Mouse (Mus musculus): ENCODE measurements at regions not wholly inside any gene's neighbourhood (a gene's known extent, or its start where the extent isn't known, plus 50 kb on each side); places are given as distances from the start of the nearest gene placed in this dataset.

DNA sequence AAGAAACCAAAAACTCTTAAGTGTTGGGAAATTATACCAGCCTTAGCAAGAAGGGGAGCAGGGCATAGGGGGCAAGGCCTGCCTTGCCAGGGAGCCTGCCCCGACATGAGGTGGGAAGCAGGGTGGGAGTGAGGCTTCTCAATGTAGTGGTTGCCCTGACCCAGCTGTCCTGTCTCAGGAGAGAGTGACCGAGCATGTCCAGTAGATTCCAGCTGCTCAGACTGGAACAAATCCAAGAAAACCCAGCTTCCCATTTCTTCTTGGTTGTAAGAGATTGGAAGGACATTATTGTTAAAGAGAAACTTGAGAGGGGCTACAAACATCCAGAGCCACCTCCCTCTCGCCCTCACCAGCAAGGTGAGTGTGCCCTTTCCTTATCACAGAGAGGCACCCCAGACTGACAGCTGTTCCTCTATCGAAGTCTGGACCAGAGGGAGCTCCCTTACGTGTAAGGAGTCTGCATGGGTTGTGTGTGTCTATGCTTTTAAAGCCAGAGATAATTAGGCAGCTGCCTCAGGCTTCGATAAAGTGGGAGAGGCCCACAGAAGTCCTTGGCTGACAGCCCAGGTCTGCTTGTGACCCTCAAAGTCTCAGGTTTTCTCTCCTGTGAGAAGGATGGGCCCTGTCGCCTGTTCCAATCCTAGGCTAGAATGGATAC, 608.1 kb downstream of the Zfp706 start:
- Histone ChIP-seq H3K27ac (no peak overlapping the region; the same call in 1 of the 2 replicates), H3K4me3 (no peak overlapping the region), H3K9ac (no peak overlapping the region), H3K9me3 (replicated peaks) (no peaks in the 10 kb centered on the region), H3K4me1 (peaks cover 25% of the 10 kb centered on the region), H3K36me3 (ENCODE audit: poor library complexity, severe bottlenecking) (no peaks in the 10 kb centered on the region), H3K4me2 (no peak overlapping the region), H3K27me3 (no peaks in the 10 kb centered on the region)
- ATAC-seq, result peak; percentile 54; the same call in 1 of the 2 replicates
- 42% methylated on average over 7 of the region's 7 CpGs for WGBS

DNA sequence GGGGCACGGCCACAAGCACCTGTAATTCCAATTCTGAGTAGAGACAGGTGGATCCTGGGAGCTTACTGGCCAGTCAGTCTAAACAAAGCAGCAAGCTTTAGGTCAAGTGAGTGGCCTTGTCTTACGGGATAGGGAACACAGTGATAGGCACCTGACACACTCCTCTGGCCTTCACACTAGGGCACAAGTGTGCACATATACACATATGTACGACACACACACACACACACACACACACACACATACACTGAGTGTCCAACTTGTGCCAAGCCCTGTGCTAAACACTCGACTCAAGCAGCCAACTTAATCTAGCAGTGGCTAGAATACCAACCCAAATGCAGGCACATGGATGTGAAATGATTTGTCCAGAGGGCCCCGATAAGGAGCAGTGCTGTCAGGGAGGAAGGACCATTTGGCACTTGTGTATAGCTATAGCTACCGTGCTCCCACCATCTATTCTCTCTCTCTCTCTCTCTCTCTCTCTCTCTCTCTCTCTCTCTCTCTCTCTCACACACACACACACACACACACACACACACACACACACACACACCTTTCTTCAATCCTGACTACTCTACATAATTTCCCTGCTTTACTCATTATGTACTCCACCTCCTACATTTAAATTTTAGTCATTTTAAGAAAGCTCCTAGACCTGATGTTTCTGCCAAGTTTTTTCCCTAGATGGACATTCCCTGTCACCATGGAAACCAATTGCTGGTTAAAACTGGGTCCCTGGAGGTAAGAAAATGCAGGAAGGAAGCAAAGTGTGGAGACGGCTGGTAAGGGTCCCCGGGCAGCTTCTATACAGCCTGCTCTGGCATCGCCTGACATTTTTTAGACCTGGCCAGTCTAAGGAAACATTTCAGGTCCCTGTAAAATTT, 609.2 kb downstream of the Zfp706 start:
- ATAC-seq, result no peak
- no peak overlapping the region for H3K27ac ChIP-seq

DNA sequence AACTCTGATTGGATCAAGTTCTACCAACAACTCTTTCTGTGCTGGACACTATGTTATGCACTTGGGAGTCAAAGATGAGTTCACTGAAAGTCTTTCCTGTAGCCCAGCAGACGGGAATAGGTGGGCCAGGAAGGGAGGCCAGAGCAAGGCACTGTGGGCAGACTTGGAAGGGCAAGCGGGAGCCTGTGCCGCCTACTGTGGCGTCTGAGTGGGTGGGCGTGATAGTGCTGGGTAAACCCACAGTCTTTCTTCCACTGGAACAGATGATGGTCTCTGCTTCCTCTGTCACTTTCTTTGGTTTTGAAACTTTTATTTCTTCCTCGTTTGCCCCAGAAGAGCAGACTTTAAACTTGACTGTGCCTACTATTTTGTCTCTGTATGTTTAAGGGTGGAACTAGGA, 610.8 kb downstream of the Zfp706 start:
- Histone ChIP-seq H3K4me1 (peaks cover 25% of the 10 kb centered on the region), H3K9ac (no peak overlapping the region), H3K27me3 (no peaks in the 10 kb centered on the region), H3K9me3 (replicated peaks) (no peaks in the 10 kb centered on the region), H3K27ac (no peak overlapping the region), H3K4me2 (no peak overlapping the region), H3K36me3 (ENCODE audit: poor library complexity, severe bottlenecking) (no peaks in the 10 kb centered on the region), H3K4me3 (no peak overlapping the region)
- 88% methylated on average over 6 of the region's 6 CpGs for WGBS
- no peak for ATAC-seq

More for the DNA sequence above, 609.2 kb downstream of the Zfp706 start:
- Histone ChIP-seq H3K9me3 (replicated peaks) (no peaks in the 10 kb centered on the region), H3K4me2 (no peak overlapping the region), H3K27me3 (no peaks in the 10 kb centered on the region), H3K9ac (no peak overlapping the region), H3K4me1 (peaks cover 25% of the 10 kb centered on the region), H3K36me3 (ENCODE audit: poor library complexity, severe bottlenecking) (no peaks in the 10 kb centered on the region), H3K4me3 (no peak overlapping the region)
- 72% methylated on average over 9 of the region's 9 CpGs for whole genome bisulfite sequencing

DNA sequence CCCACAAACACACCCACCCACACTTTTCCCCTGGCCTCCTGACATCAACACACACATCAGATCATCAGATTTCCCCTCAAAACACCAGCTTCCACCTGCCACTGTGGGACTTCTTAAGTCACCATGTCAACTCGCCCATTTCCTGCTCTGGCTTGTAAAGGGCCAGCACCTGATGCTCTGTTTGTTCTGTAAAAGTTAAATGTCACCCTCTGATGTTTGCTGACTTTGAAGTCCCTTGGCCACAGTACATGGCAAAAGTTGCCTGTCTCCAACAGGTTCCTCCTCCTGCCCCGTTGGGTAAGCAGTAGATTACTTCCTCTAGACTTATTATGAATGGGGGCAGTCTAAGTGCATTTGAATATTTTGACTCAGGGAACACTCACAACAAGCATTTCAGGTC, 611.3 kb downstream of the Zfp706 start:
- H3K9me3 ChIP-seq (replicated peaks), result no peaks in the 10 kb centered on the region
- no peak overlapping the region for H3K9ac ChIP-seq
- H3K27ac ChIP-seq, result no peak overlapping the region
- ATAC-seq, result no peak
- no peak overlapping the region for H3K4me2 ChIP-seq
- WGBS, result 70% methylated on average over 2 of the region's 2 CpGs
- H3K36me3 ChIP-seq (ENCODE audit: poor library complexity, severe bottlenecking), result no peaks in the 10 kb centered on the region
- H3K4me1 ChIP-seq, result peaks cover 25% of the 10 kb centered on the region
- H3K27me3 ChIP-seq, result no peaks in the 10 kb centered on the region
- H3K4me3 ChIP-seq, result no peak overlapping the region

DNA sequence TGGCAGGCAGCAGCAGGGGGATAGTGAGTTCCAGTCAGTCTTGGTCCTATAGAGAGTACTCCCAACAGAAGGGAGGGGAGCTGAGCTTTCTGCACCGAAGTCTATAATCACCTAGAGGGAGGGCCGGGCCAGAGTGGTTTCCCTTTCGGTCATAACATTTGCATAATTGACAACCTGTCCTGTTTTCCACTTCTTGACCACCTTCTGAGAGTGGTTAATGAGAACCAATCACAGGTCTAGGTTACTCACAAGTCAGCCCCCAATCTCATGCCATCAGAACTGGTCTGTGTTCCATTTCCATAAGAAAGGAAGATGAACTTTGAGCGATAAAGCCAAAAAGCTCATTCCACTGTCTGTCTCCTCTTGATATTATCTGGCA, 611.9 kb downstream of the Zfp706 start:
- no peak overlapping the region for H3K9ac ChIP-seq
- ATAC-seq, result no peak
- H3K36me3 ChIP-seq (ENCODE audit: poor library complexity, severe bottlenecking), result no peaks in the 10 kb centered on the region
- 77% methylated on average over 4 of the region's 4 CpGs for WGBS
- H3K27ac ChIP-seq, result no peak overlapping the region
- H3K4me2 ChIP-seq, result no peak overlapping the region
- peaks cover 19% of the 10 kb centered on the region for H3K4me1 ChIP-seq
- no peak overlapping the region for H3K4me3 ChIP-seq
- no peaks in the 10 kb centered on the region for H3K27me3 ChIP-seq
- H3K9me3 ChIP-seq (replicated peaks), result no peaks in the 10 kb centered on the region

DNA sequence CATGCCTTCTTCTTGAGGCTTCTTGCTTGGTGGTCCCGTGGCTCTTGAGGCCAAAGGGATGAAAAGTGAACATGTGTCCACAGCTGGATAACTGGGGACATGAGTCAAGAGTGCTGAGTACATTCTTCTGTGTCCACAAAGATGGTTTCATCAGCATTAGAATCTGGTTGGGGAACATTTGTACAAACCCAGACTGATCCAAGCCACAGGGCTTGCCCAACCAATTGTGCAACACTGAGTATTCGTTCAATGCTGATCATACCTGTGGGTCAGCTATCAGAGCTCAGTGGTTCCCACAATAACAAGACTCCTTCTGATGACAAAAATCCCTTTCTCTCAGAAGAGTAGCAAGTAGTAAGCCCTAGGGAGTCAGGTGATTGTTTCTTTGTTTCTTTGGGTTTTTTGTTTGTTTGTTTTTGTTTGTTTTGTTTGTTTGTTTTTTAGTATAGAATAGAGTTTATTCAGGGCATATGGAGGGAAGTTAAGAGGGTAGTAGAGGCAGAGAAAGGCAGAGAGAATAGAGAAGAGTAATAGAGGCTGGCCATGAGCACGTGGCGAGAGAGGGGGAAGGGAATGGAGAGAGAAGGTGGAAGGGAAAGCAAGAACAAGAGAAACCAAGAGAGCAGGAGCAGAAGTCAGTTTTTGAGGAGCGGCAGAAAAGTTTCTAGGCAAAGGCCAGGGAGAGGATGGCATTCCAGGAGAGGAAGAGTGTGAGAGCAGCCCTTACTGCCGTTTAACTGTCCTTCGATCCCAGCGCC, 612.5 kb downstream of the Zfp706 start:
- Histone ChIP-seq H3K4me1 (peaks cover 13% of the 10 kb centered on the region), H3K36me3 (ENCODE audit: poor library complexity, severe bottlenecking) (no peaks in the 10 kb centered on the region), H3K27ac (no peak overlapping the region), H3K9me3 (replicated peaks) (no peaks in the 10 kb centered on the region), H3K9ac (no peak overlapping the region), H3K4me2 (no peak overlapping the region), H3K4me3 (no peak overlapping the region), H3K27me3 (no peaks in the 10 kb centered on the region)
- ATAC-seq, result no peak
- WGBS, result 78% methylated on average over 8 of the region's 8 CpGs

DNA sequence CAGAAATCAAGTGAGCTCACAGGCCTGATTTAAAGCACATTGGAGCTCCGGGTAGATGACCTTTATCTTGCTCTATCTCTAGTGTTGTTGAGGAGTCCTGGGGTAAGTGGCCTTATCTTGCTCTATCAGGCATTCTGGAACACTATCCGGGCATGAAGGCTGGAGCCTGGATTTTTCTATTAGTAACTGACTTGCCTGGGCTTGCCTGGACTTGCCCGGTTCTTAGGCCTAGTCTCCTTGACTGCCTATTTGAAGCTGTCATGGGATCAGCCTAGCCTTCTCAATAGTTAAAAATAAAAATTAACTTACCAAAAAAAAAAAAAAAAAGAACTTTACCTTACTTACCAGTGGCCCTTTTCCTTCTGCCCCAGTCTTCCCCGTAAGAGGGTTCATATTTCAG, 617.8 kb downstream of the Zfp706 start:
- Histone ChIP-seq H3K27me3 (no peaks in the 10 kb centered on the region), H3K9me3 (replicated peaks) (no peaks in the 10 kb centered on the region), H3K4me3 (no peak overlapping the region), H3K4me1 (no peaks in the 10 kb centered on the region), H3K9ac (no peak overlapping the region), H3K4me2 (no peak overlapping the region), H3K36me3 (ENCODE audit: poor library complexity, severe bottlenecking) (no peaks in the 10 kb centered on the region), H3K27ac (no peak overlapping the region)
- WGBS, result 82% methylated on average over 4 of the region's 4 CpGs
- ATAC-seq, result no peak

DNA sequence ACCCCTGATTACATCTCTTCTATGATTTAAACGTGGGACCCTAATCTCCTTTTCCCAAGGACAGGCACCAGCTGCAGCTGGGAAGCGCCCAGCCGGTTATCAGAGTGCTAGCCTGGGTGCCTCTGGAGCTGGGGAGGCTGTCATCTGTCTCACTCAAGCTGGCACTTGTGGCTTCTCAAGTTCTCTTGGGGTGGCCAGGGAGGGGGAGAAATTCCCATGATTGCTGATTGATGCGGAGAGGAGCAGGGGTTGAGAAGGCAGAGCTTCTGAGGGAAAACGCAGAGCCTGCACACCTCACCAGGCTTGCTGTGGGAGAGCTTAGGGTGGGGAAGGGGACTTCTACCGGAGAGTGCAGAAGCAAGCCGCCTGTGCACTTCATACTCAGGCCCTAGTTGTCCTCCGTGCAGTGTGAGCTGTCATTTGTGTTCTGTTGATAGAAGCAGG, 626.3 kb downstream of the Zfp706 start:
- Histone ChIP-seq H3K27me3 (peaks cover 22% of the 10 kb centered on the region), H3K4me1 (no peaks in the 10 kb centered on the region), H3K9me3 (replicated peaks) (no peaks in the 10 kb centered on the region), H3K27ac (no peak overlapping the region), H3K36me3 (ENCODE audit: poor library complexity, severe bottlenecking) (no peaks in the 10 kb centered on the region), H3K9ac (no peak overlapping the region), H3K4me3 (no peak overlapping the region), H3K4me2 (peak overlapping the region; percentile 36)
- WGBS, result 5% methylated on average over 8 of the region's 8 CpGs
- ATAC-seq, result no peak

DNA sequence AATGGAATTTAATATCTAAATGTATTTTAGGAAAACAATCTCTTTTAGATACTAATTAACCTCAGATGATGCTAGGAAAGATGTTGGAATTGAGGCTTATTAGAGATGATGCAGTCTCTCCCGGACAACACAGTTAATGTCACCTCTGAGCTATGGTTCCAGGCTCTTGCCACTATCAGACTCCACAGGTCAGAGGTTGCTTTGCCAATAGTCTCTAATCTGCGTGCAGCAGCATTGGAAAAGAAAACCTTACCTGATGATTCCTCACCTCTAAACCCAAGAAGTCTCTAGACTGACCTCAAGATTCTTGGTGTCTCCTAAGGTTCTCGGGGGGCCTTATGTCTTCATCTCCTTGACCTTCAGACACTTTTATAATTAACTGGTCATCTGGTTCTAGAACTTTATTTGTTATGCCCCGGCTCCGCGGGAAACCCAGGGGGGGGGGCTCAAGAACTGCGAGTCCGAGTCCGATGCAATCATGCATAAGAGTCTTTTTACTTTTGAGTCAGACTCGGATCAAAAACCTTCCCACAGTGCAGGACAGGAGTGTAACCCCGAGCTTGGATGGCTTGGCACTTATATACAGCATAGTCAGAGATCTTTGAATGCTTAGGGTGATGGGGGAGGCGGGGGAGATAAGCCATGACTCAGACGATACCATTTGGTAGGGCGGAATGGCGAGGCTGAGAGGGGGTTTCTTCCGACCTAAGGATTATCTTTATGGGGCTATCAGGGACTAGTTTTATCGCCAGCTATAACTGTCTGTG, 626.9 kb downstream of the Zfp706 start:
- H3K9ac ChIP-seq, result no peak overlapping the region

DNA sequence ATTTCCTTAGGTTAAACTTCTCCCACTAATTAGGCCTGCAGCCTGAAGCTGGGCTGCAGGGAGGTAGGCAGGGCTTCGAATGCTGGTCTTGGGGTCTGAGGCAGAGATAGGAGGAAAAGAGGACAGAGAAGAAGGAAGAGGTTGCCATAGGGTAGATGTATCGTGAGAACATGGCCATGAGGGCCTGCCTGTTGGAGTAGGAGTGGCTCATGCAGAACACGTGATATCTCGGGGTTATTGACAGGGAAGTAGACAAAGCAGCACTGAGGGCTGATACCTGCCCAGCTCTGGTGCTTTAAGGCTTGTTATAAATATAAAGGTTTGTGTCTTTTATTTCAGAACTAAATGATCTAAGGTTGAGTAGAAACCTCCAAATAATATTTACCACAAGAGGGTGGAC, 628.9 kb downstream of the Zfp706 start:
- no peak for ATAC-seq
- WGBS, result 89% methylated on average over 4 of the region's 4 CpGs

More for the DNA sequence above, 626.9 kb downstream of the Zfp706 start:
- Histone ChIP-seq H3K4me1 (no peaks in the 10 kb centered on the region; the same call in 1 of the 2 replicates), H3K27me3 (peaks cover 22% of the 10 kb centered on the region), H3K9me3 (replicated peaks) (no peaks in the 10 kb centered on the region), H3K36me3 (ENCODE audit: poor library complexity, severe bottlenecking) (no peaks in the 10 kb centered on the region), H3K4me3 (no peak overlapping the region), H3K4me2 (peak overlapping the region; percentile 36), H3K27ac (no peak overlapping the region)
- WGBS, result 8% methylated on average over 17 of the region's 17 CpGs
- no peak for ATAC-seq

DNA sequence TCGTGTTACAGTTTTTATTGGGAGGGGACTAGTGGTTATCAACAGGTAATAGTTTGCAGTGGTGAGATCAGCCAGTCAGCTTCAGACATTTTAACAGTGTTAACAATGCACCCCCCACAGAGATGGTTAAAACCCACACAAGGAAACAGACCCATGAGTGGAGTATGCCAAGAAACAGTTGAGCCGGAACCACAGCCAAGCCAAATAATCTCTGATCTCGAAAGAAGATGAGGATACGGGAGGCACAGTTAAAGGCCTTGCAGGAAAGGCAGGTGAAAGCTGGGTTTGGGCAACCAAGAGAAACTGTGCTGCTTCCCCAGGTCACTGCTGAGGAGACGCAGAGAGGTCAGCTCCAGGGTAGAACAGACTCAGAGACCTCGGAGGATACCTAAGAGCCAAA, 631.0 kb downstream of the Zfp706 start:
- no peak overlapping the region for H3K4me3 ChIP-seq
- no peak overlapping the region for H3K9ac ChIP-seq
- peaks cover 22% of the 10 kb centered on the region for H3K4me1 ChIP-seq
- no peak overlapping the region for H3K4me2 ChIP-seq
- no peak overlapping the region for H3K27ac ChIP-seq
- H3K27me3 ChIP-seq, result peaks cover 31% of the 10 kb centered on the region
- no peak for ATAC-seq
- no peaks in the 10 kb centered on the region for H3K9me3 ChIP-seq (replicated peaks)
- no peaks in the 10 kb centered on the region for H3K36me3 ChIP-seq (ENCODE audit: poor library complexity, severe bottlenecking)
- 68% methylated on average over 6 of the region's 6 CpGs for WGBS

More for the DNA sequence above, 628.9 kb downstream of the Zfp706 start:
- Histone ChIP-seq H3K4me3 (no peak overlapping the region), H3K9ac (no peak overlapping the region), H3K27ac (no peak overlapping the region), H3K4me1 (peaks cover 20% of the 10 kb centered on the region), H3K4me2 (no peak overlapping the region), H3K9me3 (replicated peaks) (no peaks in the 10 kb centered on the region), H3K27me3 (peaks cover 34% of the 10 kb centered on the region), H3K36me3 (ENCODE audit: poor library complexity, severe bottlenecking) (no peaks in the 10 kb centered on the region)
